Mouse (Mus musculus): ENCODE measurements around the gene Gm17660. TPM values are rescaled to one million over a fixed set of nuclear protein-coding genes. Genes with fewer than 3 reads are reported as not detected.

The Gm17660 gene
- total RNA-seq (2014; rRNA removed): not detected in 2 replicates
- polyA plus RNA-seq (2015; fragmentation: Nextera tagmentation; extraction: Ambion mirVana): 0.83 and 1.1 TPM in 2 replicates

GRCm38 (mm10) chr5:104077508-104077907 lies at the start of gene Gm17660:
TSS of gene Gm17660 (minus strand) at chr5:104077608.
- H3K27ac ChIP-seq (ENCODE audit: low read depth, low read length): no peak within 1 kb of the TSS
- no peak within 1 kb of the TSS for H3K4me2 ChIP-seq (ENCODE audit: low read depth, low read length, poor library complexity, severe bottlenecking)
- H3K9me3 ChIP-seq (ENCODE audit: low read length): no peaks in the 10 kb centered on the region
- H3K36me3 ChIP-seq (ENCODE audit: insufficient read depth, low read length): no peaks in the 10 kb centered on the region
- no peaks in the 10 kb centered on the region for H3K27me3 ChIP-seq (ENCODE audit: insufficient read depth, low read length)
- H3K4me1 ChIP-seq (ENCODE audit: insufficient read depth, low read length): no peaks in the 10 kb centered on the region; the same call in 1 of the 2 replicates
- no peak within 1 kb of the TSS for H3K4me3 ChIP-seq (ENCODE audit: low read depth, low read length)
- WGBS: 94% methylated on average over 7 of the region's 7 CpGs
- ATAC-seq (ENCODE audit: low FRiP score) (no peak), DNase-seq (ENCODE audit: low spot score) (no peak)
- no peak for TF ChIP-seq CTCF (IDR thresholded peaks at IDR 0.05)
- H3K9ac ChIP-seq (replicated peaks; ENCODE audit: low read length, poor library complexity, severe bottlenecking): no peak within 1 kb of the TSS

GRCm38 (mm10) chr5:104126561-104127320 lies 49.3 kb upstream of the Gm17660 start:
- H3K4me2 ChIP-seq (ENCODE audit: low read depth, low read length, poor library complexity, severe bottlenecking): no peak overlapping the region
- H3K9me3 ChIP-seq (ENCODE audit: low read length): no peaks in the 10 kb centered on the region
- ATAC-seq (ENCODE audit: low FRiP score) (no peak), DNase-seq (ENCODE audit: low spot score) (no peak)
- H3K4me1 ChIP-seq (ENCODE audit: insufficient read depth, low read length): no peaks in the 10 kb centered on the region; the same call in 1 of the 2 replicates
- no peak overlapping the region for H3K9ac ChIP-seq (replicated peaks; ENCODE audit: low read length, poor library complexity, severe bottlenecking)
- H3K27ac ChIP-seq (ENCODE audit: low read depth, low read length): no peak overlapping the region
- no peak overlapping the region for H3K4me3 ChIP-seq (ENCODE audit: low read depth, low read length)
- H3K36me3 ChIP-seq (ENCODE audit: insufficient read depth, low read length): no peaks in the 10 kb centered on the region
- no peak for TF ChIP-seq CTCF (IDR thresholded peaks at IDR 0.05)
- no peaks in the 10 kb centered on the region for H3K27me3 ChIP-seq (ENCODE audit: insufficient read depth, low read length)
- 78% methylated on average over 12 of the region's 12 CpGs for WGBS

GRCm38 (mm10) chr5:104124016-104124658 lies 46.7 kb upstream of the Gm17660 start:
- no peak overlapping the region for H3K9ac ChIP-seq (replicated peaks; ENCODE audit: low read length, poor library complexity, severe bottlenecking)
- WGBS: 90% methylated on average over 6 of the region's 6 CpGs
- no peaks in the 10 kb centered on the region; the same call in 1 of the 2 replicates for H3K4me1 ChIP-seq (ENCODE audit: insufficient read depth, low read length)
- ATAC-seq (ENCODE audit: low FRiP score) (no peak), DNase-seq (ENCODE audit: low spot score) (no peak)
- H3K27ac ChIP-seq (ENCODE audit: low read depth, low read length): no peak overlapping the region
- TF ChIP-seq CTCF (IDR thresholded peaks at IDR 0.05): no peak
- no peaks in the 10 kb centered on the region for H3K9me3 ChIP-seq (ENCODE audit: low read length)
- no peak overlapping the region for H3K4me3 ChIP-seq (ENCODE audit: low read depth, low read length)
- H3K27me3 ChIP-seq (ENCODE audit: insufficient read depth, low read length): no peaks in the 10 kb centered on the region
- H3K4me2 ChIP-seq (ENCODE audit: low read depth, low read length, poor library complexity, severe bottlenecking): no peak overlapping the region
- no peaks in the 10 kb centered on the region for H3K36me3 ChIP-seq (ENCODE audit: insufficient read depth, low read length)

GRCm38 (mm10) chr5:104115890-104116289 lies 38.5 kb upstream of the Gm17660 start:
- no peaks in the 10 kb centered on the region for H3K27me3 ChIP-seq (ENCODE audit: insufficient read depth, low read length)
- no peak for TF ChIP-seq CTCF (IDR thresholded peaks at IDR 0.05)
- no peaks in the 10 kb centered on the region for H3K36me3 ChIP-seq (ENCODE audit: insufficient read depth, low read length)

DNA sequence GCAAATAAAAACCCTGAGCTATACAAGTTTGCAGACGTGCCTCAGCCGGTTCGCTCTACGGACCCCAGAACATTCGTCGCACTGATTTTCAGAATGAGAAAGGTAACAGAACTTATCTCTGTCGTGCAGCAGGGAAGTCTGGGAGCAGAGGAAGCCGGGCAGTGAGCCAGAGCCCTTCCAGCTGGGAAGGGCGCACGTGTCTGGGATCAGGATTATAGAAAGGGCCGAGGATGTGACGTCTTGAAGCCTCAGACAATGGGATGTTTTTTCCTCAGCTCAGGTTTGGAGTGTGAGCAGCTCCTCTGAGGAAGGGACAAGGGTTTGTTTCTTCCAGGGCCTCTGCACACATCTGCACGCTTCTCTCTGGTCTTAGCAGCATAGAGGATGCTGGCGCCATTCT lies 37.7 kb upstream of the Gm17660 start:
- DNase-seq (ENCODE audit: low spot score): peak; percentile 79
- H3K36me3 ChIP-seq (ENCODE audit: insufficient read depth, low read length): no peaks in the 10 kb centered on the region
- peak overlapping the region; percentile 62; the same call in 1 of the 2 replicates for H3K27ac ChIP-seq (ENCODE audit: low read depth, low read length)
- ATAC-seq (ENCODE audit: low FRiP score): no peak
- no peak overlapping the region for H3K4me3 ChIP-seq (ENCODE audit: low read depth, low read length)
- TF ChIP-seq CTCF (IDR thresholded peaks at IDR 0.05): no peak
- peaks cover 14% of the 10 kb centered on the region; the same call in 1 of the 2 replicates for H3K4me1 ChIP-seq (ENCODE audit: insufficient read depth, low read length)
- H3K9me3 ChIP-seq (ENCODE audit: low read length): no peaks in the 10 kb centered on the region
- H3K9ac ChIP-seq (replicated peaks; ENCODE audit: low read length, poor library complexity, severe bottlenecking): no peak overlapping the region
- H3K4me2 ChIP-seq (ENCODE audit: low read depth, low read length, poor library complexity, severe bottlenecking): peak overlapping the region; percentile 13; the same call in 1 of the 2 replicates
- H3K27me3 ChIP-seq (ENCODE audit: insufficient read depth, low read length): no peaks in the 10 kb centered on the region
- 24% methylated on average over 14 of the region's 14 CpGs for WGBS

More at GRCm38 (mm10) chr5:104115890-104116289, 38.5 kb upstream of the Gm17660 start:
- ATAC-seq (ENCODE audit: low FRiP score) (no peak), DNase-seq (ENCODE audit: low spot score) (no peak)
- no peak overlapping the region for H3K4me2 ChIP-seq (ENCODE audit: low read depth, low read length, poor library complexity, severe bottlenecking)
- WGBS: 77% methylated on average over 4 of the region's 4 CpGs
- no peaks in the 10 kb centered on the region for H3K9me3 ChIP-seq (ENCODE audit: low read length)
- 0 out of 2 replicates have a peak overlapping the region, but pooled peaks have one; percentile 62 for H3K27ac ChIP-seq (ENCODE audit: low read depth, low read length)
- H3K4me1 ChIP-seq (ENCODE audit: insufficient read depth, low read length): peaks cover 13% of the 10 kb centered on the region; the same call in 1 of the 2 replicates
- no peak overlapping the region for H3K4me3 ChIP-seq (ENCODE audit: low read depth, low read length)
- no peak overlapping the region for H3K9ac ChIP-seq (replicated peaks; ENCODE audit: low read length, poor library complexity, severe bottlenecking)
